Mouse (Mus musculus) thymus, adult 2 months (tissue): ENCODE data around the gene Slc24a4.

Experiments used
- CTCF ChIP-seq: fragments of 200-500 bp; IDR thresholded peaks from 2 replicates; pipeline ENCODE4 v1.5.1; 2012; ENCODE audit warnings: mild to moderate bottlenecking, control low read depth, low read length, moderate library complexity, borderline replicate concordance; ENCODE audit not compliant: control insufficient read depth, poor library complexity, insufficient read depth; ENCODE audit errors: extremely low read depth
- POLR2A ChIP-seq: fragments of 200-500 bp; IDR thresholded peaks from 2 replicates; pipeline ENCODE4 v1.6.1; 2012; ENCODE audit warnings: mild to moderate bottlenecking, low read length, control low read depth, moderate library complexity; ENCODE audit not compliant: control insufficient read depth, poor library complexity, insufficient read depth; ENCODE audit errors: extremely low read depth

- no peak for TF ChIP-seq CTCF
- TF ChIP-seq POLR2A, result no peak
Observed at GRCm38 (mm10) chr12:102112901-102113300, 15.6 kb upstream of the Slc24a4 start.
